Mouse (Mus musculus) heart, postnatal 14 days (tissue): Measurements from ENCODE around the gene Lgi4. TPM values are rescaled to one million over a fixed set of nuclear protein-coding genes. Genes with fewer than 3 reads are reported as not detected.
A peak's percentile ranks its signal among the peaks of the same experiment; 100 is the strongest.

Source experiments
- DNase-seq, 2 experiments: peaks; one replicate each; pipeline ENCODE4 v3.0.0; 2021 to 2022
- intact Hi-C: fragments of 180-260 bp; cut with DNase I; formaldehyde crosslinking; loops from one replicate; pipeline ENCODE4 v1.15.1; 2025
- total RNA-seq, 2 experiments: library from RNA; stranded (reverse); gene quantifications; 2 replicates each; pipeline ENCODE4 v1.2.3; 2021

The Lgi4 gene
- total RNA-seq, 2 experiments from 2014 or later: 2.8 to 3.5 TPM

DNA sequence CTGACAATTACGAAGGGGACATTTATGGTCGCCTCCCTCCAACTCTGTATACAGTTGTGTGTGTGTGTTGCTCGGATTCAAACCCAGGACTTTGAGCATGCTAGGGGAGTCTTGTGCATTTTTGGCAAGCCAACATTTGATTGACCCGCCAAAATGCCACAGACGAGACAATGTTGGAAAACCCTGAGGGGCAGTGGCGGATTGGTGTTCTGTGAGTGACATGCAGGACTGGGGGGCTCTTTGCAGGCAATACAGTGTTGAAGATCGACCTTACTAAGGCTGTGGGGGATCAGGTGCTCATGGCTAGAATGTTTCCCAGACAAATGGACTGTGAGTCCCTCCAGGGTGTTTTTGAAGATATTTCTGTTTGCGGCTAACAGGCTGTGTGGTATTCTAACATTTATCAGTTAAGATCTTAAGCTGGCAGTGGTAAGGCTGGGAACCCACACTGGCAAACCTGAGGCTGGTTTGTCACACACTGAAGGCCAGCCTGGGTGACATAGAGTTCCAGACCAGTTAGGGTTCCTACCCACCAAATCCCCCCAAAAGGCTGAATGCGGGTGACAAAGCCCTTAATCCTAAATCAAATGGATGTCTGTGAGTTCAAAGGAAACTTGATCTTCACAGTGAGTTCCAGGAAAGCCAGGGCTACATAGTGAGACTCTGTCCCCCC lies 37.9 kb downstream of the Lgi4 start:
- intact Hi-C loops: loop anchor here (1.0 kb wide), 1 partner anchor 38 kb away; the partner anchor contains the start of gene Lgi4
- no peak for DNase-seq

DNA sequence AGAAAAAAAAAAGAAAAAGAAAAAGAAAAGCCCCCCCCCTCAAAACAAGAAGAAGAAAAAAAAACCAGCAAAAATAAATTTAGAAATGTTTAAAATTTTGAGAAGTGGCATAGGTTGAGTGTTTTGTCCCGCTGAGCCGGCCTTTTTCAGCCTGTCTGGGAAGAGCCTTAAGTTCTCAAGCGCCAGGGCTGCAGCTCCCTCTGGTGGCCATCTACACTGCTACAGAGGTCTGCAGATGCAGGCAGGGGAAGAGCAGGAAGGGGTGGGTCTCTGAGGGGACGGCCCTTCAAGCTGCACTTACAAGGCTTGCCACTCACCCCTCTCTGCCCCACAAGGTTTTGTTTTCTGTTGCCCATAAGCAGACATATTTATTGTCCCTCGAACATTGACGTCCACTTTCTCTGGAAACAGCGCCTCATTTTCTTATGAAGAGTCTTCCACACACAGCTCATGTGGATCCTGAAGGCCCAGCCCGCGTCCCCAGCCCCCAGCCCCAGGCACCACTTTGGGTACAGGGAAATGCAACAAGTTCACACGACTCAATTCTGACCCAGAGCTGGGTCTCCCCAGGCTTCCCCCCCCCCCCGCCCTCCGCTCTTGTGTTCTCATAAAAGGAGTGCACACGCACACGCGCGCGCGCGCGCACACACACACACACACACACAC lies 38.6 kb downstream of the Lgi4 start:
- peak; percentile 92 to 95 for DNase-seq

GRCm38 (mm10) chr7:31098697-31099611 lies 39.8 kb downstream of the Lgi4 start:
- intact Hi-C loops: no loop called here
- peak in 1 of 2 experiments; percentile 47 for DNase-seq

More for the DNA sequence above, 38.6 kb downstream of the Lgi4 start:
- intact Hi-C loops: loop anchor here (1.0 kb wide), 1 partner anchor 38 kb away; the partner anchor contains the start of gene Lgi4

- DNase-seq: no peak
- intact Hi-C loops: no loop called here
Measured at GRCm38 (mm10) chr7:31099612-31099982, 40.5 kb downstream of the Lgi4 start.

- intact Hi-C loops: no loop called here
- no peak for DNase-seq
Measured at GRCm38 (mm10) chr7:31100786-31101185, 41.6 kb downstream of the Lgi4 start.

GRCm38 (mm10) chr7:31105061-31105768 lies 46.1 kb downstream of the Lgi4 start:
- DNase-seq: peak; percentile 74 to 85
- intact Hi-C loops: loop anchor here (2.0 kb wide), 2 partner anchors 24 to 72 kb away; no protein-coding TSS in a partner anchor

DNA sequence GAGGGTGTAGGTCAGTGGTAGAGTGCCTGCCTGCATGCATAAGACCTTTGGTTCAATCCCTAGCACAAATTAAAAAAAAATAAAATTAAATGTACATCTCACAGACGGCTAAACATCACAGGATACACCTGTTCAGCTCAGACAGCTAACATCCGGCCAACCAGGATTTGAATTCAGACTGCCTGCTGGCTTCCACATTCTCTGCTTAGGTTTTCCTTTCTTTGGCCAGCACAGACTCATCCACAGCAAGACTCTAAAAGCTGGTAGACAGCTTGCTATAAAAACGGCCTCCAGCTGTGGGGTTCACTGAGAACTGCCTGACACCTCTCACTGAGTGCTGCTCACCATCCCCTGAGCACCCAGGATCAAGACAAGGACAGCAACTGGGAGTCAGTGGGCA lies 47.0 kb downstream of the Lgi4 start:
- no peak for DNase-seq
- intact Hi-C loops: no loop called here

DNA sequence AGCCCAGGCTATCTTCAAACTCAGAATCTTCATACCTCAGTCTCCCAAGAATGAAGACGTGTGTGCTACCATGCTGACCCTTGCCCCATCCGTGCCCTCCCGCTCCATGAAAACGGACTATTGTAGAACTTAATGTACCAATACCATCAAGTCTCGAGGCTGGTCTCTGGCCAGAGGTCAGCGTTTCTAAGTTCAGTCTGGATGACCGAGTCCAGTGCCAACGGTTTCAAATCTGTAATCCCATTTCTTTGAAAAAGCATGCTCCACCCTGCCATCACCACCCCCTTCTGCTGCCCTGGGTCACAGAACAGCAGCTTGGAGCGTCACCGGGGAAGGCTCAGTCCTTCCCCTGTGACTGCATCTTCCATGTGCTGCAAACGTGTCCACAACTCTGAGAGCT lies 48.6 kb downstream of the Lgi4 start:
- intact Hi-C loops: no loop called here
- DNase-seq: no peak

DNA sequence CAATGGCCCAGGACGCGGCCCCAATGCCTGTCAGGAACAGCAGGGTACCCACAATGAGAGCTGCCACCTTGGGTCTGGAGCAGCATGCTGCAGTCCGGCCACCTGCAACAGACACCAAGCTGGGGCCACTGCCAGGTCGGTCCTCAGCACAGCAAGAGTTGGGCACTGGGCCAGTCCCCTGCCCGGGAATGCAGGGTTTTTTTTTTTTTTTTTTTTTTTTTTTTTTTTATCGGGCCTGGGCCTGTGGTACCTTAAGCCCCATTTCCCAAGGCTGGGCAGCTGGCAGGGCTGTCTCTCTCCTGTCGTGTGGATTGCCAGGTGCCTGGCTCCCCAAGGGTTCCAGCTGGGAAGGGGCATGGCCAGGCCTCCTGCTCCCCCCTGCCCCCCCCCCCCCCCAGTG lies 49.9 kb downstream of the Lgi4 start:
- peak; percentile 46 to 69 for DNase-seq
- intact Hi-C loops: no loop called here

GRCm38 (mm10) chr7:31109796-31110195 lies 50.7 kb downstream of the Lgi4 start:
- intact Hi-C loops: no loop called here
- no peak for DNase-seq

GRCm38 (mm10) chr7:31110861-31111385 lies 51.8 kb downstream of the Lgi4 start:
- intact Hi-C loops: no loop called here
- no peak for DNase-seq

GRCm38 (mm10) chr7:31112036-31112435 lies 52.9 kb downstream of the Lgi4 start:
- DNase-seq: no peak
- intact Hi-C loops: no loop called here

DNA sequence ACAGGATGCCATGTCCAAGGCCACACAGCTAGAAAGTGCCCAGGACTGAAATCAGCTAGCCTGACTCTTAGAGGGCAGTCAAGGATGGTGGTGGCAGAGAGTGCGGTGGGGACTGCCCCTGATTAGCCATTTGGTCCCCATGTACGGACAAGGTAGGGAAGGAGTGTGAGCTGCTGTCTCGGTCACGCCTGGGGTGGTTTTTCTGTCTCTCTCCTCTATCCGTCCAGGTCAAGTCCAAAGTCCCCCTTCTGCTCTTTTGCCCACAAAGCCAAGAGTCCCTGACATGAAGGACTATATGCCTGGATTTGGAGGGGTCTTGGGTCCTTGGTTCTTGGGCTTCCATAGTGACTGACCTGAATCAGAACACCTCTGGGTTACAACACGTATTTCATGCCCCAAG lies 54.7 kb downstream of the Lgi4 start:
- no peak for DNase-seq
- intact Hi-C loops: no loop called here

- no peak for DNase-seq
- intact Hi-C loops: no loop called here
Measured at GRCm38 (mm10) chr7:31114646-31115045, 55.5 kb downstream of the Lgi4 start.

DNA sequence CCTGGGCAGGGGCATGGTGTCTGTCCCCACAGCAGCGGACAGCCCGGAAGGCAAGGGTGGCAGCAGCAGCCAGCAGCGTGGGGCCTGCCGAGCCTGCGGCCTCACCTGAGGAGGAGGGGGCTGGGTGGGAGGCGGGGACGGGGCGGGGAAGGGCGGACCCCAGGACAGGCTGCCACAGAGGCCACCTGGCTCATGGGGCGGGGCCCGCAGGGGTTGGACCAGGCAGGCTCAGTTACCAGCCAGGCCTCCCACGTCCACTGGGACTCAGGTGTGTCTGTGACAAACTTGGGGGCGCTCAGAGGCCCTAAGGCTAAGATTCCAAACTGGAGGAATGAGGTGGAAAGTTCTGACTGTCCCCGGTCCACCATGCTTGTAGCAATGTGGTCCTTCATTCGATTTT lies 56.0 kb downstream of the Lgi4 start, which contains the start of gene Hpn:
Gene Hpn (minus strand): TSS at position 109 of the 400 bp plus-strand sequence.
- intact Hi-C loops: no loop called here
- no peak for DNase-seq

DNA sequence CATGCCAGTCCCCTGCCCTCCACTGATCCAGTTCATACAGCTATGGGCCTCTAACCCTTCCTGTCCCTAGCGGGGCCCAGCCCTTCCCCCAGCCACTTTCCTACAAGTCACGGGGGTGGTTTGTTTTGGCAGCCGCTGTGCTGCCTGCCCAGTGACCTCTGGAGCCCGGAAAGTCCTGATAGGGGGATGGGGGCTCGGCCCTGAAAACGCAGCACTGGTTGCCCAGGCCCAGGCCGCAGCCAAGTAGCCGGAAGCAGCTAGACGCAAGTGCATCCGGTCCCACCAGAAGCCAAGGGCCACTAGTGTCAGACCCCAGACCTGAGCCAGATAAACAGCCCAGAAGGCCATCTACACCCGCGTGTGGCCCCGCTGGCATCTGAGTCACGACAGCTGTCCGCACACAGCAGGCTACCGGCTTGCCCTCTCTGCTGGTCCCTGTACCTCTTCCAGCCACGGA lies 56.5 kb downstream of the Lgi4 start:
- DNase-seq: peak; percentile 73 to 79
- intact Hi-C loops: no loop called here

- intact Hi-C loops: no loop called here
- no peak for DNase-seq
Measured at GRCm38 (mm10) chr7:31116721-31117145, 57.6 kb downstream of the Lgi4 start.

GRCm38 (mm10) chr7:31117465-31117864 lies 58.3 kb downstream of the Lgi4 start:
- no peak for DNase-seq
- intact Hi-C loops: no loop called here

- intact Hi-C loops: no loop called here
Measured at GRCm38 (mm10) chr7:31118486-31118885, 59.3 kb downstream of the Lgi4 start.

GRCm38 (mm10) chr7:31119556-31119955 lies 60.4 kb downstream of the Lgi4 start:
- DNase-seq: no peak
- intact Hi-C loops: no loop called here

More at GRCm38 (mm10) chr7:31118486-31118885, 59.3 kb downstream of the Lgi4 start:
- peak; percentile 58 to 59 for DNase-seq
